Mouse (Mus musculus): Measurements from ENCODE around the gene Lrmda. TPM values are rescaled to one million over a fixed set of nuclear protein-coding genes. Genes with fewer than 3 reads are reported as not detected.

The Lrmda gene
- total RNA-seq, 2 experiments from 2014 or later = 0.81 TPM; not detected in 1

DNA sequence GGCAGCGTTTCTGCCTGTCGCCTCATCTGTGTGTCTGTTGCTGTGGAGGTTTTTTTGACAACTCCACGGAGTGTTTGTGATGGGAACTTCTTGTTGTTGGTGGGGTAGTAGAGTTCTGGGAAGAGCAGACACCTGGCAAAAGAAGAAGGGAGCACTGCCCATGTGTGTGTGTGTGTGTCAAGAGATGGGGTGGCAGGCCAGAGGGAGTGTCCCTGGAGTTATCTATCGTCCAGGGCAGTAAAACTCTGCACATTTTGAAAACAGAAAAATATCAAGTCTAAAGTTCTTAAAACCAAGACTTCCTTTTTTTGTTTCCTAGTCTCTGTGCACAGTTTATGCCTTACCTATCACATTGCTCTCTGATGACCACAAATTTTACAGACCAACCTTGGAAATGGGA lies 165.9 kb downstream of the Lrmda start:
- intact Hi-C loops (cut with DNase I) = no loop called here
- no peak for DNase-seq (ENCODE audit: low spot score in 2 of 2)

DNA sequence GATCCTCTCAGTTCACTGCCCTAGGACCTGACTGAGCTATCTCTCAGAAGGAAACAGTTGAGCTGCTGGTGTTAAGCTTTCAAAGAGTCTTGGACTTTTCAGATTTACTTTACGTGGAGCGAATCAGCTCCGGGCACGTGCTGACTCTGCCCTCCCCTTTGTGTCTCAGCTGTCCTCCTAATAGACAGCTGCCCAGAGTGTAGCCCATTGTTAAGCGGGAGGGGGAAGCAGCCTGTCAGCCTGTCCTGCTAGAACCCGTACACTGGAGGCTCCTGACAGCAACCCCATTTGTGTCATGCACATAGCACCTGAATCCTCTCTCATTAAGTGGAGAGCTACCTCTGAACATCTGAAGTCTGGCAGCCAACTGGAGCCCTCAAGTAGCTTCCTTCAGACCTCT lies 170.6 kb downstream of the Lrmda start:
- intact Hi-C loops (cut with DNase I) = no loop called here
- DNase-seq (ENCODE audit: low spot score in 2 of 2) = no peak

DNA sequence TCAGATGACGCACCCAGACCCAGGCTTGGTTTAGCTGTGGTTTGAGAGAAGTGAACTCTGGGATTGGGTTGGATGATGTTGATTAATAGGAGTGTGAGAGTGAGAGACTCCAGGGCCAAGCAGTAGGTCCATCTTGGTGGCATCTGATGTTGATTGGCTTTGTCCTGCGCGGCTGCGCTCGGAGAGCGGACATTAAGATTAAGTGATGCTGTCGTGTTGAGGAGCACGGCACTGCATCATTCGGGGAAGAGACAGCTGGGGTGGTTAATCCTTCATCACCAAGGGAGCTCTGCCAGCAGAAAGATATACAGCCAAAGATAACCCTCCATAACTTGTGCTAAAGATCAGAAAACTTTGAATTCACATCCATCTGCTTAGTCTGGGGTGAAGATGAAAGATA lies 172.7 kb downstream of the Lrmda start:
- intact Hi-C loops (cut with DNase I) = no loop called here
- no peak for DNase-seq (ENCODE audit: low spot score in 2 of 2)

DNA sequence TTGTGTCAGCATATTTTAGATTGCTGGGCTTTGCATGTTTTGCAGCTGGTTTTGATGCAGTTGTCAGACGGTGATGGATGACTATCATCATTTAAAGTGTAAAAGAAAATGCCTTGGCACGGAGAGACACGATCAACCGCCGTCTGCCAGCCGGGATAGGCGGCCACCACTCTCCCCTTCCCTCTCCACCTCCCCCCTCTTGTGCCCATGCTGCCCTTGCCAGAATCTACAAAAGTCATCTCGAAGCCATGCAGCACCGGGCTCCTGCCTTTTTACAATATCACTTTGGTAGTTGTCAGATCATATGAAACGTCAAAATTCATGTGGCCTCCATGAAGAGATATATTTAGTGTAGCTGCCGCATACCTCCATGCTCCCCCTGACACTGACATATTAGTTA lies 178.5 kb downstream of the Lrmda start:
- no peak for DNase-seq (ENCODE audit: low spot score in 2 of 2)
- intact Hi-C loops (cut with DNase I) = no loop called here

DNA sequence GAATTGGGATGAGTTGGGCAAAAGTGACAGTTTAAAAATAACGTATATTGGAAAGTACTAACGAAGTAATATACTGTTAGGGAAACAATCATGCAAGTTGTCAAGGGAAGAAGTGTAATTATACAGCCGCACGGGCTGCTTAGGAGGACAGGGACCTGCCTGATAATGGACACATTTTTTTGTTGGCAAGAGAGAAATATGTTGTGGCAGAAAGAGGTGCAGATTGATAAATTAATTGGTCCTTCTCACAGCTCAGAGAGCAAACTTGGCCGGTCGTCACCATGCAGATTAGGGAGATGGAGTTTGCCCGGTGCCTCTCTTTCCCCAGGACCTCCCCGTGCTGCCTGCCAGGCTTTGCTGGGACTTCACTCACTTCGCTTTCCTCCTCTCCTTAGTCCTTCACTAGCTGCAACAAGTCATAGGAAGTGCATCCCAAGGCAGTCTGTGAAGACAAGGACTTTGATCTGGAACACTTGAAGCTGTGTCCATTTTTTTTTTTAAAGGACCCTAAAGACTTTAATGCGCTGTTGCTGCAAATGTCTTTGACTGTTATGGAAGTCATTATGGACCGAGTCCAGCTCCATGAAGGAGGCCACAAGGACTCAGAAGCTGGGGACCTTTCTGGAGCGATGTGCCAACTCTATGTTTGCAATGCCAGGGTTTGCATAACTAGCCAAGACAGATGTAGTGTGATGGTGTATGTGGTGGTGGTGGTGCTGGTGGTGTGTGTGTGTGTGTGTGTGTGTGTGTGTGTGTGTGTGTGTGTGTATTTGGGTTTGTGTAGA lies 179.3 kb downstream of the Lrmda start:
- intact Hi-C loops (cut with DNase I) = no loop called here
- no peak for DNase-seq (ENCODE audit: low spot score in 2 of 2)

DNA sequence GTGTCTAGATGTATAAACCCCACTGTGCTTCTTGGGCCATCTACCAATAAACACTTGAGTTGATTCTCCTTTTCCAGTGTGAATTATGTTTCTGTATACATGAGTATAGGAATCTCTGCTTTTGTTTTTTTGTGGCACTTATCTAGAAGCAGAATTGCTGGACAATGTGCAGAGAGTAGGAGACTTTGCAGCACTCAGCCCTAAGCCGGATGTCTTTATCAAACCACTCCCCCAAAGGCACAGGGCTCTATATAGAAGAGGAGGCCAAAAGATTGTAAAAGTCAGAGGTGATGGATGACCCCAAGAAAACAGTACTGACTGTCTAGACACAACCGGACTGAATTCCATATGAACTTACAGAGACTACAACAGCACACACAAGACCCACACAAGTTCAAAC lies 182.2 kb downstream of the Lrmda start:
- intact Hi-C loops (cut with DNase I) = no loop called here
- DNase-seq (ENCODE audit: low spot score in 2 of 2) = no peak

DNA sequence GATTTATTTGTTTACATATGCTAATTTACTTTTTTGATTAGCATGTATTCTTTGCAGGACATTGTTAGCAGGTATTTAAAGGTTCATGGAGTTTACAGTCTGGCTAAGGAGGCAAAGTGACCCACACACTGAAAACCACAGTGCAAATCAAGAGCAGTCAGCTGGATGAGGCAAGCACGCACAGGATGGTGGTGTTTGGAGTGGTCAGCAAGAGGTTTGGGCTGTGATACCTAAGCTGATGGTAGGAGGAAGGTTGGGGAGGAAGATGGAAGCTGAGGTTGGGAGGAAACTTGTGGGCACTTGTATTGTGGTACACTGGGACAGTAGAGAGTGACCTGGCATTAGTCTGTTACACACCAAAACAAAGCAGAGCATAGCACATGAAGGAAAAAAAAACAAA lies 191.1 kb downstream of the Lrmda start:
- DNase-seq (ENCODE audit: low spot score in 2 of 2) = no peak
- intact Hi-C loops (cut with DNase I) = no loop called here

DNA sequence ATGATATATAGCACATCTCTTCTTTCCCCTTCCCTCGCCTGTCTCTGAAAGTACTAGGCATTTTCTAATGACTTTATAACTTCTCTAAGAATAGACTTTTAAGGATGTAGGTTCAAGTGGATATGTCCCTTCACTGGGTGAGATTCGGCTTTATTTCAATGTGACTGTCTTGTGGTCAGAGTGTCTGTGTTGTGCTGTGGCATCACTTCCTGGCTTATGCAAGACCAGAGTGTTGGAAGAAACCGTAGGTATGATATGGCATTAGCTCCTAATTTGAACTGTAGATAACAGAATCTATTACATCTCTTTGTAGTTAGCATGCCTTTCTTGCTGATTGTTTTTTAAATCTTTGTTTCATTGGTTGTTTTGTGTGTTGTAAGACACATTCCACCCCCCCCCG lies 198.7 kb downstream of the Lrmda start:
- intact Hi-C loops (cut with DNase I) = no loop called here
- DNase-seq (ENCODE audit: low spot score in 2 of 2) = no peak

DNA sequence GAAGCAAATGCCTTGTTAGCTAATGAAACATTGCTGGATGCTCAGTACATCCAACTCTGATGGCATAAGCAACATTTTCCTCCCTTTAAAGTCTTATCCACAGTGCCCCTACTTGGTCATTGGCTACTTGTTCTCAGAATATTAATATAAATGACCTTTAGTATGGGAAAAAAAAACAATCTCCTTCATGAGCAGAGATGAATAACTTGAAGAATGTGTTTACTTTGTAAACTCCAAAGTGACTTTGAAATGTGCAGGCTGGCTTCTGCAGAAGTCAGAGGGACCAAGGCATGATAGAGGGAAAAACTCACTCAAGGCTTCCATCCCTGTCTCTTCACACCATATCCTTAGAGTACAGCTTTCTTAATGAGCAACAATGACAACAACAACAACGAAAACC lies 202.5 kb downstream of the Lrmda start:
- intact Hi-C loops (cut with DNase I) = no loop called here

DNA sequence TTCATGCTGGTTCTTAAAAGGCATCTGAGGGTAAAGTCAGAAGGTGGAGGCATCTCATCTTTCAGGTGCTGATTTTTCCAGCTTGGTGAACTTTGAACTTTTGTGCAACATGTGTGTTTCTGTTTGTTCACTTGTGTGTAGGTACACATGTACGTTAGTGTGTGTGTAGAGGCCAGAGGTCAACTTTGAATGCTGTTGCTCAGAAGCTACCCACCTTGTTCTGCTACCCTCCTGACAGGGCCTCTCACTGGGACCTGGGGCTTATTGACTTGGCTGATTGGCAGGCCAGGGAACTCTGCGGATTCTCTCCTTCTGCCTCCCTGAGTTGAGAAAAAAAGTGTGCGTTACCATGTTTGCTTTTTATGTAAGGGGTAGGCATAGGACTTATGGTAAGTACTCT lies 203.1 kb downstream of the Lrmda start:
- intact Hi-C loops (cut with DNase I) = no loop called here
- DNase-seq (ENCODE audit: low spot score in 2 of 2) = no peak

More for the DNA sequence above, 202.5 kb downstream of the Lrmda start:
- no peak for DNase-seq (ENCODE audit: low spot score in 2 of 2)

DNA sequence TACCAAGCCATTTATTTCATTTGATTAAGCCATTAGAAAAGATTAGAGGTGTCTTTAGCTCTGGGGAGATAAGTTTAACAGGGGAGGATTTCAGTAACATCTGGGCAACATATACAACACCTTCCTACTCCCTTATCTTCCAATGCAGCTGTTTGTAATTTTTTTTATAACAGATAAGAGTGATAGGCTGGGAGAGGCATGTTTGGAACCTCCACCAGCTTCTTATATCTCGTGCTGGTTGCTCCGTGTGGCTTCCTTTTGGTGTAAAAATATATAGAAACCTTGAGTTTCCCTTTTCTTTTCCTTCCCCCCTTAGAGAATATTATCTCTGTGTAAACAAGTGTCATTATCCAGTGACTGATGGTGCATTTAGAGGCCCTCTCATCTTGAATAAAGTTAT lies 206.7 kb downstream of the Lrmda start:
- intact Hi-C loops (cut with DNase I) = no loop called here
- DNase-seq (ENCODE audit: low spot score in 2 of 2) = no peak

DNA sequence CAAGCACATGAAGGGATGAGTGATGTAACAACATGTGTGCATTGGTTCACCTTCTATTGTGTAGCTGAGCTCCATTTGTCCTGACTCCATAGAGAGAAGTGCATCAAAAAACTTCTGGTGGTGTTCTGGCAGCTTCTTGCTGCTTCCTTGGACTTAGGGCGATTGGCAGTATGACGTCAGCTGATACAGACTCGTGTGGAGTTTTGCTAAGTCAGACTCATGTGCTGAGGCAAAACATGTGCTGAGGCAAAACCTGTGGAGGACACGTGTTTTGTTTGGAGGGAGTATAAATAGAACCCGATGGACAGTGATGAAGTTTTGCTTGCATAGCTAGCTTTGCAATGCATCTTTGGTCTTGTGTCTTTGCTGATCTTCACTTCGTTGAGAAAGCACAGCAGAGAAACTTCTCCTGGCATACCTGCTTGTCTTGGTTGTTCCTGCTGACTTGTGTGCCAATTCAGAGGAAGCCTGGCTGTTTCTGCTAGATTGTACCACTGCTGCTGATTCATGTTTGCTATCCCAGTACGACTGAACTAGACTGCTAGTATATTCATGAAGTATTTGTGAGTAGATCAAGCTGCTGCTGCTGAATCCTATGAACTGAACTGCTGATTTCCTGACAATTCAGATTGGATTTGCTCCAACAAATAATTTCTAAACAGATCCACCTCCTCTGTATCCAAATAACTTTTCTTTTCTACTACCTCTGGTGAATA lies 208.9 kb downstream of the Lrmda start:
- intact Hi-C loops (cut with DNase I) = no loop called here
- no peak for DNase-seq (ENCODE audit: low spot score in 2 of 2)

DNA sequence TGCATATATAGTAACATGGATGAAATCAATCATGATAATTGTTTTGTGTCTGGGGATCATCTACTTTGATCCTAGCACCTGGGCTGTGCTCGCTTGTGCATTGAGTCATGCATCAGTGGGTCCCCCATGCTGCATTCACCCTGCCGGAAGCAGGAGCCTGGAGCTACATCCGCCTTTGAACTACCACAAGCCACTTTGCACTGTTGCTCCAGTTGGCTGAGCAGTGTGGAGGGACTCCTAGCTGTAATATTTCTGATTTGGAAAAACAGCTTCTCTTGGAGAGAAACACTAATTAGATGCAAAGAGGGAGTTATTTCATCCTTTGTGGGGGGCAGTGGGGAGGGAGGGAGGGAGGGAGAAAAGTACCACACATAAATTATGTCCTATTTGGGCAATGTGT lies 220.8 kb downstream of the Lrmda start:
- intact Hi-C loops (cut with DNase I) = no loop called here
- DNase-seq (ENCODE audit: low spot score in 2 of 2) = no peak

DNA sequence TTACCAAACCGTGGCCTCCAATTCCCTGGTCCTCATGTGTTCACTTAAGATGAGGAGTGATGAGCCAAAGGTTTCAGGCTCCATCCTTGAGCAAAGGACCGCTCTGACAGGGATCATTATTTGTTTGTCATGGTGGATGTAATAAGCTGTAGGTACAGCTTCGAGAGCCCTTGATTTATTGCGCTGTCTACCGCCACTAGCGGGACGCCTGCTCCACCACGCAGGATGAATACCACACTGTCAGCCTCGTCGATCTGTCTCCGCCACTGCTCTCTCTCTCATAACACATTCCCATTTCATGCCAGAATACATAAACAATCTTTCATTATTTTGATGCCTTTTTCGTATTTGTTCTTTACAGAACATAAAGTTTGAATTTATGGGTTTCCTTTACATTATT lies 235.9 kb downstream of the Lrmda start:
- intact Hi-C loops (cut with DNase I) = no loop called here
- DNase-seq (ENCODE audit: low spot score in 2 of 2) = no peak

DNA sequence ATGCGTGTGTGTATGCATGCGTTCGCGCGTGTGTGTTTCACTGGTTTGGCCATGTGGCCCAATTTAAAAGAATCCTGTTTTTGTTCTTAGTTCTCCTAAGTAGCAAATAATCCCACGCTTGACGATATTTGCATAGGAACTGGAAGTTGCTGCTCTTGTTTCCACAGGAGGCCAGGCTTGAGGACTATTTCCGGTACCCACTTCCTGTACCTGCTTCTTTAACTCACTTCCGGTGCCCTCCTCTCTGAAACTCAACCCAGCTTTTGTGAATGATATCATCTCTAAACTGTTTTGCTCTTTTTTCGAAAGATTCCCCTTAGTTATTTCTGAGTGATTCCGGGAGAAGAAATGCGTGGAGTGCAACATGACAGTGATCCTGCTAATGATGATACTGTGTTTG lies 236.8 kb downstream of the Lrmda start:
- DNase-seq (ENCODE audit: low spot score in 2 of 2) = no peak
- intact Hi-C loops (cut with DNase I) = no loop called here

DNA sequence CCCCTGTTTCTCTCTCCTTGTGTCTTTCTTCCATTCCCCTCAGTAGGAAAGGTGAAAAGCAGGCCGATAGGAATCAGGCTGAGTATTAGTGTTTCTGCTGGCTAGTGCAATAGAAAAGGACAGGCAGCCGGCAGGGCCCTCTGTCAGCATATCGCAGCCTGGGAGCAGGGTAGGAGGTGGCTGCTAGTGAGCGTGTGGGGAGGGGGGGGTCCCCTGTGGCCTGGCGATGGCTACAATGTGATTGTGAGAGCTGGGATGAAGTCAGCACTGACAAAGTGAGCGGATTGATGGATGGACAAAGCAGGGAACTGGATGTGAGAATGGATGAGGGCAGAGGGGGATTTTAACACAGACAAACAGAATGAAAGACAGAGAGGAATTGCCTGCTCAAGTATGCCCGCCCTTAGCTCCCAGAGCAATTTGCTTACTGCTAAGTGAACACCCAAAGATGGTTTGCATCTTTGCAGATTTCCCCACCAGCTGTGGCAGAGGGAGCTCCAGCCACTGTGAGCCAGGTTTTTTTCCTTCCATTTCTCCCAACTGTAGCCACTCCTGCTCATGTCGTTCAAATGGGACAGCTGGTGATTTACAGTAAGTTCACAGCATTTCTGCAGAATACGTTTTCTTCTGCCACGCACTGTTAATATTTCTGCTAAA lies 240.0 kb downstream of the Lrmda start:
- no peak for DNase-seq (ENCODE audit: low spot score in 2 of 2)
- intact Hi-C loops (cut with DNase I) = no loop called here

DNA sequence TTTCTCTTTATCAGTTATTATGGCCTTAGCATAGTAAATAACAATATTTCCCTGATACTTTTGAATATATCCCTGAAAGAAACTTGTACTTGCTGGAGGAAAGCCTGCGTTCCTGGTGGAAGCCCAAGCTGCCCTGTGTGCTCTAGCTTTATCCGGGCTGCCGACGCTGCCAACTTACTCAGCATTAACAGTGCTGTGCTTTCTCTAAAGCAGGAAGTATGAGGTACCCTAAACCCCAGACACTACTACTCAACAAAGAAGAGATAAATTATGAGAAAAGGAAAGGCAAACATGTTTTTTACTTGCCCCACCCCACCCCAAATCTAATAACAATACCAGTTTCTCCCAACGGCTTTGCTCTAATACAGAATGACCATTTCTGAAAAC lies 240.5 kb downstream of the Lrmda start:
- no peak for DNase-seq (ENCODE audit: low spot score in 2 of 2)
- intact Hi-C loops (cut with DNase I) = no loop called here

DNA sequence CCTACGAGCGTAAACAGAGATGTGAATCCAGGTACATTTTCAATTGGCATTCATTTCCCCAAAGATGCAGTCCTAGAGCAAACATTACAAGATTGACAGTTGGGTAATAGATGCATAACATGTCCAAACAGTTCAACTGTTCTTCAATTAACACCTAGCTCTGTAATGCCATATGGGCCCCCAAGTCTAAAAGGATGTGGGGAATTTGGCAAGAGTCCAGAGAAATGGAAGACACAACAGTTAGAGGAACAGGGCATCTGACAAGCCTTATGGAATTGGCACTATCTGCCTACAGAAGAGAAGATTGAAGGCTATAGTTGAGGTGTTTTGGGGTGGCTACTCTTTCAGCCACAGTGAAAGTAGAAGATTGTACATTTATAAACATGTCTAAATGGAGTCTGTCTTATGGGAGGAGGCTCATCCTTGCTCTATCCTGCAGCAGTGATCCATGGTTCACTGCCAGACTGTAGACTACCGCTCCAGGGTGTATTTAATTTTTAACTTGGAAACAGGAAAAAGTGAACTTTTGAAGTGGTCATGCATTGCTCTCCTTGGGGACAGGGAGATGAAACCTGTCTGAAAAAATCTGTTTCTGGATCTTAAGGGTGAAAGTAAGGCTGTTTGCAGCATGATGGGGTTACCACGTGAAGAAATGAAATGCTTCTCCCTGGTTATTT lies 245.9 kb downstream of the Lrmda start:
- no peak for DNase-seq (ENCODE audit: low spot score in 2 of 2)
- intact Hi-C loops (cut with DNase I) = no loop called here

DNA sequence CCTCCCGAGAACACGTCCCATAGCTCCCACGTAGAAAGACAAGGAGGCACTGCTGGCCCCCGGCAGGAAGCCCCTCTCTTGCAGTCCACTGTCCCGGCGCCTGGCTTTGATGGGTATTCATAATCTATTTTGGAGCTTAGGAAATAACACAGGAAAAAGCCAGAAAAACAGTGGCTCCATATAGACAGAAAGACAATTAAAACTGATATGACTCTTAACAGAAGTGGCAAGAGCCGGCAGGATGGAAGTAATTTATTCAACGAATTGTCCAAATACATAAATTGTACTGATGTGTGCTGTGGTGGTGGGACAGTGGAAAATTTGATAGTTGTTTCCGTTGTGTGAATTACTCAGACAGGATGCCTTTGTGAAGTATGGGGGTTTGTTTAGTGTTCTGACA lies 250.3 kb downstream of the Lrmda start:
- DNase-seq (ENCODE audit: low spot score in 2 of 2) = no peak
- intact Hi-C loops (cut with DNase I) = no loop called here

DNA sequence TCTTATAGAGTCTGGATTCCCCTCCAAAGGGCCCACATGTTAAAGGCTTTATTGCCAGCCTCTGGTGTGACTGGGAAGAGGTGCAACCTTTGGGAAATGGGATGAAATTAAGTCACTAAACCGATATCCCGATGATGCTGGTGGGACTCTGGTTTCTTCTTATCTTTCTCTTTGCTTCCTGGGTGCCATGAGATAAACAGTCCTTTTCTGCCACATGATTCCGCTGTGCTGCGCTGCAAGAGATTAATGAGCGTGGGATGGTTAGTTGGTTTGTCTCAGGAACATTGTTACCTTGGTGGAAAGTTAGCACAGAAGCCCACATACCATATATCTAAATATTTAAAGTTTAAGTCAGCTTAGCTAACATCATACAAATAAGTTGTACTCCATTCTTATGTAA lies 258.5 kb downstream of the Lrmda start:
- intact Hi-C loops (cut with DNase I) = no loop called here
- no peak for DNase-seq (ENCODE audit: low spot score in 2 of 2)

Measured in left cerebral cortex, postnatal 36 days (tissue).